Mouse (Mus musculus) kidney, adult 2 months (tissue): ENCODE measurements around the gene Mmp25. TPM values are rescaled to one million over a fixed set of nuclear protein-coding genes. Genes with fewer than 3 reads are reported as not detected.
A peak's percentile ranks its signal among the peaks of the same experiment; 100 is the strongest.

Source experiments
- DNase-seq: peaks from one replicate; pipeline ENCODE4 v3.0.0; 2021
- H3K27ac ChIP-seq: fragments of 200-500 bp; 2 replicates; pipeline ENCODE4 v1.5.1; 2012; ENCODE audit warnings: low read depth, low read length, control low read depth, inconsistent platforms; ENCODE audit not compliant: insufficient read depth
- H3K27me3 ChIP-seq: fragments of 200-500 bp; replicated peaks from 2 replicates; pipeline ENCODE4 v1.6.1; 2012; ENCODE audit warnings: mild to moderate bottlenecking, moderate library complexity, low read length, inconsistent platforms; ENCODE audit not compliant: control insufficient read depth, insufficient read depth
- H3K36me3 ChIP-seq: fragments of 200-500 bp; 2 replicates; pipeline ENCODE4 v1.6.1; 2012; ENCODE audit warnings: mild to moderate bottlenecking, moderate library complexity, low read length, inconsistent platforms; ENCODE audit not compliant: control insufficient read depth, insufficient read depth
- H3K4me1 ChIP-seq: fragments of 200-500 bp; 2 replicates; pipeline ENCODE4 v1.6.1; 2011; ENCODE audit warnings: low read length; ENCODE audit not compliant: control insufficient read depth, insufficient read depth
- H3K4me3 ChIP-seq: fragments of 200-500 bp; 2 replicates; pipeline ENCODE4 v1.5.1; 2011; ENCODE audit warnings: mild to moderate bottlenecking, low read depth, low read length, control low read depth; ENCODE audit not compliant: insufficient read depth
- CTCF ChIP-seq: fragments of 200-500 bp; conservative IDR thresholded peaks from 2 replicates; pipeline ENCODE4 v1.5.1; 2011; ENCODE audit warnings: low read depth, mild to moderate bottlenecking, control low read depth, low read length, moderate library complexity, mixed read lengths; ENCODE audit not compliant: insufficient read depth, insufficient read length
- POLR2A ChIP-seq: fragments of 200-500 bp; IDR thresholded peaks from one replicate; pipeline ENCODE4 v1.6.1; 2011; ENCODE audit warnings: low read depth, low read length, control low read depth
- WGBS: fragments of 180-500 bp; shearing (Covaris S2); methylation state at CpG from one replicate; pipeline ENCODE4 v1.1.7; 2018; 5-methylcytosine and 5-hydroxymethylcytosine counted together
- polyA plus RNA-seq: library from polyadenylated mRNA; depleted of rRNA; stranded (reverse); fragments of >200 nt; gene quantifications from 2 replicates; pipeline ENCODE4 v1.2.3, GENCODE M21; 2012

Mmp25 gene
- polyA plus RNA-seq, 1 experiment = 0.38 TPM

DNA sequence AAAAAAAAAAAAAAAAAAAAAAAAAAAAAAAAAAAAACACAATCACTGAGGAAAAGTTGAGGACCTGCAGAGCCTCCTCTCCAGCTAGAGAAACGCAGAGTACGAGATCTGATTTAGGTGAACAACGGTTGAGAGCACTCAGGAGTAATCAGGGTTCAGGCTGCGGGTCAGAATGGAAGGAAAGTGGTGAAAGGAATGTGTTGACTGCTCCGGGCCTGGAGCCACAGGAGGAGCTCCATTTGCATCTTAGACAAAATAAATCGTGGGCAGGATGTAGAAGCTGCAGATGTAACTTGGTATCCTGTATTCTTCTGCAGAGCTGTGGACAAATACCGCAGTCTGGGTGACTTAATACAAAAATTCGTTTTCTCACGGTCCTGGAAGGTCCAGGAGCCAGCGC, 817 bp upstream of the Mmp25 start:
- no peak for TF ChIP-seq POLR2A
- TF ChIP-seq CTCF = no peak
- Histone ChIP-seq H3K4me3 (no peak overlapping the region), H3K4me1 (no peaks in the 10 kb centered on the region), H3K27ac (no peak overlapping the region), H3K36me3 (no peaks in the 10 kb centered on the region), H3K27me3 (peaks cover 1% of the 10 kb centered on the region; the same call in 1 of the 2 replicates)
- DNase-seq = no peak
- WGBS = 59% methylated on average over 10 of the region's 10 CpGs

GRCm38 (mm10) chr17:23631241-23631640, 13.8 kb downstream of the Mmp25 start:
- 84% methylated on average over 8 of the region's 8 CpGs for WGBS
- Histone ChIP-seq H3K4me3 (no peak overlapping the region), H3K36me3 (no peaks in the 10 kb centered on the region), H3K4me1 (no peaks in the 10 kb centered on the region), H3K27me3 (no peaks in the 10 kb centered on the region), H3K27ac (no peak overlapping the region)
- TF ChIP-seq CTCF = no peak
- TF ChIP-seq POLR2A = no peak
- no peak for DNase-seq

GRCm38 (mm10) chr17:23630195-23631020, 14.7 kb downstream of the Mmp25 start:
- Histone ChIP-seq H3K4me3 (no peak overlapping the region), H3K36me3 (no peaks in the 10 kb centered on the region), H3K27ac (no peak overlapping the region), H3K4me1 (no peaks in the 10 kb centered on the region), H3K27me3 (no peaks in the 10 kb centered on the region)
- WGBS = 16% methylated on average over 22 of the region's 22 CpGs
- TF ChIP-seq CTCF = peak; percentile 78
- no peak for TF ChIP-seq POLR2A
- DNase-seq = peak; percentile 64

DNA sequence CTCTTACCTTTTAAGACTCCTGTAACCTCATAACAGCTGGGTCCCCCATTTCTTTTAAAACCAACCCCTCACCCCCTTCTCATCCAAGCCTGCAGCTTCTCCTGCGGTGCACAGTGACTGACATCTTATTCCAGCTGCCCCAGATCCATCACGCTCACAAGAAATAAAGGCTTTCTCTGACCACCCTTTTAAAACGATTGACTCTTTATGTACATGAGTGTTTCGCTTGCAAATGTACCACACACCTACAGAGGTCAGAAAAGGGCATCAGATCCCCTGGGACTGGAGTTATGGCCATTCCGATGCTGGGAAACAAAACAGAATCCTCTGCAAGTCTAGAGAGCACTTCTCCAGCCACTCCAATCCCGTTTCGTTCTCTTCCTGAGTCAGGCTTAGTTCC, 17.3 kb downstream of the Mmp25 start:
- WGBS = 52% methylated on average over 7 of the region's 7 CpGs
- Histone ChIP-seq H3K4me1 (no peaks in the 10 kb centered on the region), H3K27me3 (no peaks in the 10 kb centered on the region), H3K36me3 (no peaks in the 10 kb centered on the region), H3K27ac (no peak overlapping the region), H3K4me3 (no peak overlapping the region)
- TF ChIP-seq CTCF (no peak), POLR2A (no peak)
- no peak for DNase-seq

DNA sequence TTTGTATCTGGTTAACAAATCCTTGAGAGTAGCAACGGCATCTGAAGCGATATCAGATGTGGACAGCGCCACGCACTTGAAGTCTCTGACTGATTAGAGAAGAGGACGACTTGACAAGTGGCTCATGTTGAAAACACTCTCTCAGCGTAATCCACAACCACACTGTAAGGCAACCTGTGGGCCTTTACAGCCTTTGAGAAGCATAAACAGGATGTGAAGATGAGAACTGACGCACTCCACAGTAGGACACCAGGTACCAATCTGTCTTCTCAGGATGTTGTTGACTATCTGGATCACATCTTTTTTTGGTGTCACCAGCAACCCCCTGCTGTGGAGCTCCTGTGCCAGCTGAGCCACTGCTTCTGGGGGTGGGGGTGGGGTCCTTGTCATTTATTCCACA, 24.7 kb downstream of the Mmp25 start:
- no peaks in the 10 kb centered on the region for H3K27me3 ChIP-seq
- WGBS = 76% methylated on average over 7 of the region's 7 CpGs
- no peak overlapping the region for H3K27ac ChIP-seq
- H3K36me3 ChIP-seq = no peaks in the 10 kb centered on the region
- no peaks in the 10 kb centered on the region for H3K4me1 ChIP-seq
- no peak for DNase-seq
- TF ChIP-seq POLR2A (no peak), CTCF (no peak)
- H3K4me3 ChIP-seq = no peak overlapping the region

GRCm38 (mm10) chr17:23617087-23617486, 28.0 kb downstream of the Mmp25 start:
- DNase-seq = no peak
- Histone ChIP-seq H3K4me1 (no peaks in the 10 kb centered on the region), H3K27ac (no peak overlapping the region), H3K4me3 (no peak overlapping the region), H3K36me3 (no peaks in the 10 kb centered on the region), H3K27me3 (no peaks in the 10 kb centered on the region)
- WGBS = 42% methylated on average over 9 of the region's 9 CpGs
- no peak for TF ChIP-seq CTCF
- TF ChIP-seq POLR2A = no peak

- no peak for TF ChIP-seq POLR2A
- peak; percentile 82 for TF ChIP-seq CTCF
- no peak overlapping the region for H3K27ac ChIP-seq
- no peaks in the 10 kb centered on the region for H3K27me3 ChIP-seq
- 69% methylated on average over 28 of the region's 28 CpGs for WGBS
- DNase-seq = peak; percentile 66
- no peak overlapping the region for H3K4me3 ChIP-seq
- H3K4me1 ChIP-seq = no peaks in the 10 kb centered on the region
- no peaks in the 10 kb centered on the region for H3K36me3 ChIP-seq
Observed at GRCm38 (mm10) chr17:23610361-23610800, 34.7 kb downstream of the Mmp25 start.
